Mouse (Mus musculus): ENCODE measurements around the gene Lsm6.

Lsm6 gene

DNA sequence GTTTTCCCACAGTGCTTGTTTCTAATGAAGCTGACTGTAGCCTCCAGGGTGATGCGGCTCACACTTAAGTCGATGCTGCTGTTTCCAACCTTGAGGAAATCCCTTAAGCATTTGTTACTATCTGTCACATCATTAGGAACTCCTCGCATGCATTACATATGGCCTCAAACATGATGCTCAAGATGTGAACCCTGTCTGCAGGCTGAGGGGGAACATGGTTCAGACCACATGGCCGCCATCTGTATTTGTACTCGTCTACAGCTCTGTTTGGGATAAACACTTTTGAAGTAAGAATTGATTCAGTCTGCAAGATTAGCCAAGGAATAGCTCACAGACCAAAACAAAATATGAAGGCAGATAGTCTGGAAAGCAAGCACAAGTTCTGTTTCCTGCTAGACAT lies 14.9 kb downstream of the Lsm6 start:
- DNase-seq (ENCODE audit: low spot score): no peak

DNA sequence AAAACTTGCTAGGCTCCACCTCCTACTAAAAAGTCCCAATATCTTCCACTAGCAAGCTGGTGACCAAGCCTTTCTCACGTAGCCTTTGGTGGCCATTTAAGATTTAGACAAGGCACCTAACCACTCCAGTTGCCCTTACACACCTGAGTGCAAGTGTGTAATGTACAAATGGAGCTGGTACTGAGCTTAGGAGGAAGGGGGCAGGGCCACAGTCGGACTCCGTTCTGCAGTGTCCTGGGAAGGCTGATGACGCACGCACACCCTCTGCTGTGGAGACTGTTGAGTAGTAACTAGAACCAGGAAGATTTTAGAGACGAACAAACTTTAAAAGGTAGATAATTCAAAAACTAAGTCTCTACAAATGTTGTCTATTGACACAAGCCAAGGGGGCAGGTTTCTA lies 19.7 kb downstream of the Lsm6 start:
- DNase-seq (ENCODE audit: low spot score): no peak

DNA sequence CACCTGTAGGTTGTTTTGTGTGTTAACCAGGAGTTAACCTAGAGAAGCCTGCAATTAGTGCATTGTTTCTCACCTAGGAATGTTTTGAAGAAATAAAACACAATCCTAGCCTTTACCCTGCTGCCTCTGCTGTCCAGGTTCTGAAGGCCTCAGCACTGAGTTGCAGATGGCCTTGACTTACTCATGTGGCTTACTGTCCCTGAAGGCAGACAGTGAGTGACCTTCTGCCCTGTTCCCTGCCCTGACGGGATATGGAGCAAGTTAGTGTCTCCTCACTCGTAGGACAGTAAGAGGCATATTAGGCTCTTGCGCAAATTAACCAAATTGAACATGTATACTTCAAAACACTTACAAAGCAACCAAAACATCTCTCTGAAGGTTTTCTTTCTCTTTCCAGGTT lies 22.3 kb downstream of the Lsm6 start:
- DNase-seq (ENCODE audit: low spot score): no peak

DNA sequence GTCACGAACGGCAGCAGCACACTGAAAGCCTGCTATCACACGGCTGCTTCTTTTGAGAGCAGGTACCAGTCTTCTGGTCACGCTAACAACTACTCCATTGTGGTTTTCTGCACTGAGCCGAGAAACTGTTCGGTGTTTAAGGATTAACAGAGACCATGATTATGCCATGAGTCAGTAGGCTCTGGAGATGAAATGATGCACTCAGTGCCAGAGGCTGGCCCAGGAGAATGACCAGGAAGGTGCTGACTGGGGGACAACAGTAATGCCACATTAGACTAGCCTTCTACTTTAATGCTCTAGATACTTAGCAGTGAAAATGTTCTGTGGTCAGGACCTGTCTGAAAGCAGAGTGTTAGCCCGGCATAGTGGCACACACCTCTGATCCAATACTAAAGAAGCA lies 23.0 kb downstream of the Lsm6 start:
- DNase-seq (ENCODE audit: low spot score): no peak

DNA sequence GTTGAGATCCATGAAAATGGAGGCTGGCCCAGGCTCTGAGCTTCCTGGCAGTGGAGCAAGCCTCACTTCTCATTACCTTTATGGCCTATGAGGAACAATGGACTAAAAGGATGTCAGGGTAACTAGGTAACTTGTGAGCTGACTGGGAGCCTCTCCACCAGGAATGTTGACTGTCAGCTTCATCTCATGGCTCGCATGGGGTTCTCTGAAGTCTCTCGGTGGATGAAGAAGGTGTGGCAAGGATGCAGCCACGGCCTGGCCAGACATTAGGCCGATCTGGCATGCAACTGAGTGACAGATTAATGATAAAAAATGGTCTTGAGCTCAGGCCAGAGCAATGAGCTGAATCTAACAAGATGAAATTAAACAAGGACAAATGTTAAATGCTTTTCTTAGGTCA lies 27.7 kb downstream of the Lsm6 start:
- DNase-seq (ENCODE audit: low spot score): no peak

DNA sequence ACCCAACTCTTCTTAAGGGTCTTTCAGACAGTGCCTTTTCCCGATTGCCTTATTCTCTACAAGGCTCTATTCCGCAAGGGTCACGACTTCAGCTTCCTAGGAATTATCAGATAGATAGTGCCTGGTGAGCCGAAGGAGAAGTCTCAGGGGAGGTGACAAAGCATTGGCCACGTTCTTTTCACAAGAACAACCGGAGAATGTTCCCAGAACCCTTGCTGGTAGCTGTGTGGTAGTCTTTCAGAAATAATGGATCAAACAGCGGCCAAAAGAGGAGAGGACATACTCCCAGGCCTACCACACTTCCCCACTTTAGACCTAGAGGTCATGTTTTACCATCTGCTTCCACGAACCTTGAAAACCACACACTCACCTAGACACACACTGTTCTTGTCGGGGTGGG lies 44.1 kb downstream of the Lsm6 start:
- no peak for DNase-seq (ENCODE audit: low spot score)

DNA sequence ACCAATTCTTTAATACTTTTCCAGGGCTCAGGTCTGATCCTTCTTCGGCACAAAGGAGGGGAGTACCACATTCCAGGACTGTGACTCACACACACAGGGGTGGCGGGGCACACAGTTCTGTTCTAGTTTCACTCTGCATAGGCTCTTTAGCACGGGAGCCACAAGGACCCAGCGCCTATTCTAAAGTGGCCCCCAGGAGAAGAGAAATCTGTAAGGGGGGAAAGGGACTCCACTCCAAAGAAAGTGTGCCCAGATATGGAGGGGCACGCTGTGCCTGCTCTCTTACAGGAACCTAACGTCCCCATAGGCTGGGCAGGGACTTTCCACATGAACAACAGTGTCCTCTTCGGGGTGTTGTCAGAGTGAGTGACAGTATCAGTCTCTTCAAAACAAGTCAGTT lies 49.7 kb downstream of the Lsm6 start:
- no peak for DNase-seq (ENCODE audit: low spot score)

DNA sequence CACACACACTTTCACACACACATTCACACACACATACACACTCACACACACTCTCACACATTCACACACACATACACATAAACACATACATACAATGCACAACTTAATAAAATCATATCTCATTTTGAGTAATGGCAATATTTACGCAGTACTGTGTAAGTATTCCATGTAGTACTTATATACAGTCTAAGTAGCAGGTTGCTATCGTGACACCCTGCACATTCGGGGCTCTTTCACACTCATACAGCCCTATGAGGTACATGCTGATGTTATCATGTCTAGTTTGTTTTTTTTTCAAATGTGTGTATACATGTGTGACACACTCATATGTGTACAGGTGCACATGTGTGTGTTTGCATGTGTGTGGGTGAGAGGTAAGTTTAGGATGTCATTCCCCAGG lies 50.4 kb downstream of the Lsm6 start:
- DNase-seq (ENCODE audit: low spot score): no peak

DNA sequence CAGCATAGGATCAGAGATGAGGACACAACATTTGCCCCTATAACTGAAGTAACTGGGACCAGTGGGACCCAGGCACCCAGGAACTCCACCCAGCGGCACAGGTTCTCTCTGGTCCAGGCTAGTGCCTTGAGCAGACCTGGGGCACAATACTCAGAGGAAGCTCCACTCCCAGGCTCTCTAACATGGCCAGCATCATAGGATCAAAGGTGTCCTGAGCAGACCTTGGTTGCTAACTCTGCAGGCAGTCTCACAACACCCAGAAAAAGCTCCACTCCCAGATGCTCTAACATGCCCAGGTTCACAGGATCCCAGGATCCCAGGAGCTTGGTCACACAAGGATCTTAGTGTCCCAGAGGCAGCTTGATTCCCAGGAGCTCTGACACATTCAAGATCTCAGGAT lies 55.4 kb downstream of the Lsm6 start:
- DNase-seq (ENCODE audit: low spot score): no peak

DNA sequence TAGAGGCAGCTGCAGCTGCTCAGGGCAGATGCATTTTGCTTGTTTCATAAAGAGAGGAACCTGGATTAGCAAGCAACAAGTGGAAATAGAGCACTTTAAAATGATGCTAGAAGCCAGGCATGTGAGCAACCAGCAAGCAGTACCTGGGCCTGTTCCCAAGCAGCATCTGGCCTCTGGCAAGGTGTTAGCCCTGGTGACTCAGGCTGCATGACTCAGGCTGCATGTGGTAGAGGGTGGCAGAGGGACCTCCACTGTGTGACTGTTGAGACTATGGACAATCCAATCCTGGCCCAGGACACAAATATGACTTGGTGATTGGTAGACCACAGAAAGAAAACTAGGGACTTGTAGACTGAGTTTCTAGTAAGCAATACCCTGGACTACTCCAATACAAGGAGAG lies 56.0 kb downstream of the Lsm6 start:
- DNase-seq (ENCODE audit: low spot score): no peak

DNA sequence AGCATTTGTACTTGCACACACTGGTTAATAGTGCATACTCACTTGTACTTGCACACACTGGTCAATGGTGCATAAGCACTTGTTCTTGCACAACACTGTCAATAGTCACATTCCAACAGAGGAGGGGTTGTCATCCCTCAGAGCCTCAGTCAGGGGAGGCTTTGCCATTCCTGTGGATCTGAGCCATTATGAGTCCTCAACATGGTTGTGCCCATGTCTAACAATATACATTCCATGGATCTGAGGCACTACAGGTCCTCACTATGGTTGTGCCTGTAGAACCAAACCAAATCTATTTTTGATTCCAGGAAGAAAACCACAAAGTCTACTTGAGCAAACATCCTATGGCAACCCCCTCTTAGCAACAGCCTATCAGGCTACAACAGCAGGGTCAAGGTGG lies 61.8 kb downstream of the Lsm6 start:
- DNase-seq (ENCODE audit: low spot score): no peak

DNA sequence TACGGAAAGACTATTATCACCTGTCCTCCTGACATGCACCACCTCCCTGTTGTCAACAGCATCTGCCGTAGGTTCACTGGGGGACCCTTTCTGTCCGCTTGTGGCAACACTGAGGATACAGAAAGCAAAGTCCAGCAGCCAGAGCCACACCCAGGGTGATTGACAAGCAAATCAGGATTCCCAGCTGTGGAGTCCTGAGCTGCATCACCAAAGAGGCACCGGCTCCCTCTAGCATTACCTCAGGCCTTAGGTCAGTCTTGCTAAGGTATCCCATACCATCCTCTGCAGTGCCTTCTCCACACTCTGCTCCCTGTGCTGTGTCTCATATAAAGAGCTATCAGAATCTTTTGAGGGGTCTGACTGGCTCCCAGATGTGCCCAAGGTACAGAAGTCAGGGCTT lies 66.0 kb downstream of the Lsm6 start:
- DNase-seq (ENCODE audit: low spot score): no peak

Measured in embryo, embryonic 10.5 days (tissue).